Mouse (Mus musculus) testis, adult 2 months (tissue): ENCODE data around the gene Il4i1.

Source experiments
- CTCF ChIP-seq: fragments of 200-500 bp; IDR thresholded peaks from 2 replicates; pipeline ENCODE4 v1.5.1; 2012; ENCODE audit warnings: low read depth, mild to moderate bottlenecking, inconsistent platforms, low read length, moderate library complexity; ENCODE audit not compliant: control insufficient read depth, insufficient read depth, insufficient replicate concordance
- POLR2A ChIP-seq: fragments of 200-500 bp; IDR thresholded peaks from 2 replicates; pipeline ENCODE4 v1.6.1; 2012; ENCODE audit warnings: low read depth, mild to moderate bottlenecking, inconsistent platforms, low read length, moderate library complexity; ENCODE audit not compliant: control insufficient read depth

GRCm38 (mm10) chr7:44814423-44814822 is 1.8 kb upstream of the Il4i1 start:
- TF ChIP-seq POLR2A, result no peak; the same call in 1 of the 2 replicates
- no peak for TF ChIP-seq CTCF
